Mouse (Mus musculus): ENCODE data around the gene Ncoa3. TPM values are rescaled to one million over a fixed set of nuclear protein-coding genes. Genes with fewer than 3 reads are reported as not detected.

Ncoa3 gene
- polyA plus RNA-seq (2017; shearing (Covaris generic)) = 192 TPM

GRCm38 (mm10) chr2:165992270-165993172, at the start of gene Ncoa3:
Gene Ncoa3, plus strand, starts transcription at chr2:165992636.

Other genes starting within 250 kb of the Ncoa3 start
- 77.2 TPM for gene Zmynd8, start 93.6 kb upstream of the Ncoa3 start, polyA plus RNA-seq (2017; shearing (Covaris generic))
- gene Sulf2, start 163.0 kb downstream of the Ncoa3 start, polyA plus RNA-seq (2017; shearing (Covaris generic)) = 0.11 TPM

Measured in activated CD4-positive, CD25-positive, alpha-beta regulatory T cell, adult 9 weeks (primary cell).